Mouse (Mus musculus): ENCODE data around the gene 1600014C10Rik. TPM values are rescaled to one million over a fixed set of nuclear protein-coding genes. Genes with fewer than 3 reads are reported as not detected.

1600014C10Rik gene
- polyA plus RNA-seq, 1 experiment from 2014 or later, result 14.9 TPM

- Histone ChIP-seq H3K27ac (no peak overlapping the region), H3K4me3 (replicated peaks) (peak overlapping the region; percentile 16; the same call in 1 of the 2 replicates), H3K9ac (no peak overlapping the region), H3K27me3 (replicated peaks) (no peaks in the 10 kb centered on the region), H3K9me3 (no peaks in the 10 kb centered on the region), H3K4me2 (peak overlapping the region; percentile 53), H3K4me1 (peaks cover 8% of the 10 kb centered on the region), H3K36me3 (no peaks in the 10 kb centered on the region)
- ATAC-seq (ENCODE audit: insufficient read depth, low FRiP score, low read depth), result peak; percentile 37
- 23% methylated on average over 21 of the region's 21 CpGs for WGBS
Measured at GRCm38 (mm10) chr7:38166930-38167645, 15.9 kb upstream of the 1600014C10Rik start.

- WGBS, result 19% methylated on average over 11 of the region's 11 CpGs
- Histone ChIP-seq H3K36me3 (no peaks in the 10 kb centered on the region), H3K9me3 (no peaks in the 10 kb centered on the region), H3K9ac (no peak overlapping the region), H3K27ac (no peak overlapping the region), H3K4me2 (peak overlapping the region; percentile 53), H3K27me3 (replicated peaks) (no peaks in the 10 kb centered on the region), H3K4me3 (replicated peaks) (peak overlapping the region; percentile 16; the same call in 1 of the 2 replicates), H3K4me1 (peaks cover 8% of the 10 kb centered on the region)
- ATAC-seq (ENCODE audit: insufficient read depth, low FRiP score, low read depth), result no peak
Measured at GRCm38 (mm10) chr7:38167724-38168141, 15.3 kb upstream of the 1600014C10Rik start.

GRCm38 (mm10) chr7:38173871-38174270, 9.1 kb upstream of the 1600014C10Rik start:
- WGBS, result 21% methylated on average over 14 of the region's 14 CpGs
- Histone ChIP-seq H3K36me3 (no peaks in the 10 kb centered on the region), H3K4me2 (peak overlapping the region; percentile 57), H3K27ac (no peak overlapping the region), H3K4me3 (replicated peaks) (peak overlapping the region; percentile 35), H3K4me1 (peaks cover 6% of the 10 kb centered on the region), H3K9me3 (no peaks in the 10 kb centered on the region), H3K27me3 (replicated peaks) (peaks cover 6% of the 10 kb centered on the region), H3K9ac (no peak overlapping the region)
- ATAC-seq (ENCODE audit: insufficient read depth, low FRiP score, low read depth), result no peak

- H3K9ac ChIP-seq, result no peak overlapping the region
- peak overlapping the region; percentile 35 for H3K4me3 ChIP-seq (replicated peaks)
- H3K36me3 ChIP-seq, result no peaks in the 10 kb centered on the region
- peaks cover 6% of the 10 kb centered on the region for H3K4me1 ChIP-seq
- H3K9me3 ChIP-seq, result no peaks in the 10 kb centered on the region
- peak overlapping the region; percentile 57 for H3K4me2 ChIP-seq
- 17% methylated on average over 31 of the region's 31 CpGs for WGBS
- peaks cover 6% of the 10 kb centered on the region for H3K27me3 ChIP-seq (replicated peaks)
- H3K27ac ChIP-seq, result no peak overlapping the region
- ATAC-seq (ENCODE audit: insufficient read depth, low FRiP score, low read depth), result no peak
Measured at GRCm38 (mm10) chr7:38174321-38175148, 8.5 kb upstream of the 1600014C10Rik start.

- no peaks in the 10 kb centered on the region for H3K36me3 ChIP-seq
- no peak overlapping the region for H3K4me2 ChIP-seq
- no peak overlapping the region for H3K27ac ChIP-seq
- ATAC-seq (ENCODE audit: insufficient read depth, low FRiP score, low read depth), result no peak
- WGBS, result 68% methylated on average over 3 of the region's 3 CpGs
- no peak overlapping the region for H3K4me3 ChIP-seq (replicated peaks)
- H3K27me3 ChIP-seq (replicated peaks), result peaks cover 6% of the 10 kb centered on the region
- H3K9me3 ChIP-seq, result no peaks in the 10 kb centered on the region
- peaks cover 6% of the 10 kb centered on the region for H3K4me1 ChIP-seq
- no peak overlapping the region for H3K9ac ChIP-seq
Measured at GRCm38 (mm10) chr7:38176056-38176455, 7.0 kb upstream of the 1600014C10Rik start.

- no peaks in the 10 kb centered on the region for H3K9me3 ChIP-seq
- H3K27me3 ChIP-seq (replicated peaks), result 0 out of 2 replicates have a peak, but pooled peaks cover 6% of the 10 kb centered on the region
- ATAC-seq (ENCODE audit: insufficient read depth, low FRiP score, low read depth), result no peak
- H3K27ac ChIP-seq, result no peak overlapping the region
- no peak overlapping the region for H3K4me2 ChIP-seq
- H3K36me3 ChIP-seq, result no peaks in the 10 kb centered on the region
- 59% methylated on average over 3 of the region's 3 CpGs for WGBS
- peaks cover 13% of the 10 kb centered on the region; the same call in 1 of the 2 replicates for H3K4me1 ChIP-seq
- no peak overlapping the region for H3K9ac ChIP-seq
- no peak overlapping the region for H3K4me3 ChIP-seq (replicated peaks)
Measured at GRCm38 (mm10) chr7:38179896-38180295, 3.1 kb upstream of the 1600014C10Rik start.

GRCm38 (mm10) chr7:38181366-38181765, 1.7 kb upstream of the 1600014C10Rik start:
- no peaks in the 10 kb centered on the region for H3K27me3 ChIP-seq (replicated peaks)
- H3K36me3 ChIP-seq, result no peaks in the 10 kb centered on the region
- WGBS, result 77% methylated on average over 2 of the region's 2 CpGs
- H3K4me2 ChIP-seq, result no peak overlapping the region
- H3K4me1 ChIP-seq, result peaks cover 13% of the 10 kb centered on the region; the same call in 1 of the 2 replicates
- H3K9ac ChIP-seq, result no peak overlapping the region
- no peak overlapping the region for H3K4me3 ChIP-seq (replicated peaks)
- no peak overlapping the region for H3K27ac ChIP-seq
- no peak for ATAC-seq (ENCODE audit: insufficient read depth, low FRiP score, low read depth)
- no peaks in the 10 kb centered on the region for H3K9me3 ChIP-seq

GRCm38 (mm10) chr7:38182596-38182961, 438 bp upstream of the 1600014C10Rik start:
- H3K4me3 ChIP-seq (replicated peaks), result peak overlapping the region; percentile 64
- peak; percentile 54 for ATAC-seq (ENCODE audit: insufficient read depth, low FRiP score, low read depth)
- no peak overlapping the region for H3K9ac ChIP-seq
- no peaks in the 10 kb centered on the region for H3K36me3 ChIP-seq
- H3K4me2 ChIP-seq, result peak overlapping the region; percentile 76
- H3K9me3 ChIP-seq, result no peaks in the 10 kb centered on the region
- H3K27ac ChIP-seq, result peak overlapping the region; percentile 80
- WGBS, result 2% methylated on average over 11 of the region's 11 CpGs
- peaks cover 13% of the 10 kb centered on the region; the same call in 1 of the 2 replicates for H3K4me1 ChIP-seq
- no peaks in the 10 kb centered on the region for H3K27me3 ChIP-seq (replicated peaks)

GRCm38 (mm10) chr7:38183709-38184417, 846 bp downstream of the 1600014C10Rik start:
- peak overlapping the region; percentile 76 for H3K4me2 ChIP-seq
- no peaks in the 10 kb centered on the region for H3K9me3 ChIP-seq
- H3K27ac ChIP-seq, result peak overlapping the region; percentile 80
- WGBS, result 5% methylated on average over 36 of the region's 36 CpGs
- peak; percentile 88 for ATAC-seq (ENCODE audit: insufficient read depth, low FRiP score, low read depth)
- H3K36me3 ChIP-seq, result no peaks in the 10 kb centered on the region
- H3K4me1 ChIP-seq, result peaks cover 13% of the 10 kb centered on the region; the same call in 1 of the 2 replicates
- peak overlapping the region; percentile 64 for H3K4me3 ChIP-seq (replicated peaks)
- peak overlapping the region; percentile 64 for H3K9ac ChIP-seq
- no peaks in the 10 kb centered on the region for H3K27me3 ChIP-seq (replicated peaks)

- H3K9ac ChIP-seq, result no peak overlapping the region
- no peaks in the 10 kb centered on the region for H3K9me3 ChIP-seq
- no peaks in the 10 kb centered on the region for H3K27me3 ChIP-seq (replicated peaks)
- peak overlapping the region; percentile 64 for H3K4me3 ChIP-seq (replicated peaks)
- H3K4me1 ChIP-seq, result peaks cover 13% of the 10 kb centered on the region; the same call in 1 of the 2 replicates
- H3K4me2 ChIP-seq, result peak overlapping the region; percentile 76
- 50% methylated on average over 1 of the region's 1 CpGs for WGBS
- no peaks in the 10 kb centered on the region for H3K36me3 ChIP-seq
- no peak for ATAC-seq (ENCODE audit: insufficient read depth, low FRiP score, low read depth)
- H3K27ac ChIP-seq, result no peak overlapping the region
Measured at GRCm38 (mm10) chr7:38184418-38184745, 1.4 kb downstream of the 1600014C10Rik start.

- Histone ChIP-seq H3K4me2 (peak overlapping the region; percentile 76; the same call in 1 of the 2 replicates), H3K9me3 (no peaks in the 10 kb centered on the region), H3K27ac (no peak overlapping the region), H3K36me3 (no peaks in the 10 kb centered on the region), H3K9ac (no peak overlapping the region), H3K4me1 (peaks cover 13% of the 10 kb centered on the region; the same call in 1 of the 2 replicates), H3K4me3 (replicated peaks) (no peak overlapping the region), H3K27me3 (replicated peaks) (no peaks in the 10 kb centered on the region)
- 85% methylated on average over 6 of the region's 6 CpGs for WGBS
- no peak for ATAC-seq (ENCODE audit: insufficient read depth, low FRiP score, low read depth)
Measured at GRCm38 (mm10) chr7:38184786-38185185, 1.8 kb downstream of the 1600014C10Rik start.

Measured in stomach, embryonic 15.5 days (tissue).